Mouse (Mus musculus): ENCODE measurements around the gene Nmur1. TPM values are rescaled to one million over a fixed set of nuclear protein-coding genes. Genes with fewer than 3 reads are reported as not detected.

Nmur1 gene
- total and polyA plus RNA-seq, 3 experiments: not detected

DNA sequence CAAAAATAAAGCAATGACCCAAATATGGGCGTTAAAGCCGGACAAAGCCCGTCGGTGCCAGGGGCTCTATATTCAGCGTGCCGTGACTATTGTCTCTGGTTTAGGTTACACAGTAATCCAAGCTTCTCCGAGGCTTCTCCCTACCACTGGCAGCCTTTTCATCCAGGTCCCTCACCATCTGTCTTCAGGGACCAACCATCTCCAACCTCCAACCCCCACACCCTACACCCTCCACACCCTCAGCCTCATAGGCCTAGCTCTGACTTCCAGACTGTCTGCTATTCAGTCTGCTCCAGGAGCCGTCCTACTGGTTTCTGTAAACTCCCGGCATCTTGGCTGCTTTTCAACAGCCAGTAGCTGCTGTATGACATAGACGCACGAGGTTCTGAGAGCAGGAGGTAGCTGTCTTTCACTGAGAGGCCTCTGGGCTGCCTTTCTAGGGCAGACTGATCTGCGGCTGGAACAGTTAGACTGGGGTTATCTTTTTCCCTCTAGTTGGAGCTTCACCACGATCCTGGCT lies 9.3 kb upstream of the Nmur1 start:
- H3K27ac ChIP-seq (ENCODE audit: control insufficient read depth, low read depth, low read length): peak overlapping the region; percentile 81
- DNase-seq (ENCODE audit: low read depth, low spot score): peak; percentile 85

GRCm38 (mm10) chr1:86434439-86435201 lies 8.6 kb upstream of the Nmur1 start:
- H3K27ac ChIP-seq (ENCODE audit: control insufficient read depth, low read depth, low read length): peak overlapping the region; percentile 81
- H3K9me3 ChIP-seq (replicated peaks; ENCODE audit: insufficient read depth, low read length): no peaks in the 10 kb centered on the region
- no peak for TF ChIP-seq CTCF (IDR thresholded peaks at IDR 0.05 in 2 of 3, conservative IDR thresholded peaks at IDR 0.05 in 1 of 3; ENCODE audit: control insufficient read depth in 1 of 3, insufficient read depth in 1 of 3, low read depth in 2 of 3, low read length in 3 of 3, poor library complexity in 1 of 3, severe bottlenecking in 1 of 3)
- TF ChIP-seq ZNF384 (IDR thresholded peaks at IDR 0.05; ENCODE audit: low read depth, low read length): no peak
- no peak for TF ChIP-seq BHLHE40 (IDR thresholded peaks at IDR 0.05; ENCODE audit: borderline replicate concordance, low read depth, low read length)
- no peak for TF ChIP-seq JUND (IDR thresholded peaks at IDR 0.05; ENCODE audit: low read depth, low read length)
- TF ChIP-seq ETS1 (IDR thresholded peaks at IDR 0.05; ENCODE audit: low read depth, low read length): peak; percentile 85; the same call in 1 of the 2 replicates
- no peak for TF ChIP-seq USF2 (IDR thresholded peaks at IDR 0.05; ENCODE audit: borderline replicate concordance in 1 of 2, insufficient read depth in 1 of 2, low read depth in 1 of 2, low read length in 2 of 2)
- TF ChIP-seq CHD1 (IDR thresholded peaks at IDR 0.05; ENCODE audit: low read depth, low read length): no peak
- TF ChIP-seq POLR2AphosphoS2 (IDR thresholded peaks at IDR 0.05; ENCODE audit: low read length): no peak
- TF ChIP-seq HCFC1 (IDR thresholded peaks at IDR 0.05; ENCODE audit: low read depth, low read length): peak; percentile 60
- no peak for TF ChIP-seq RAD21 (IDR thresholded peaks at IDR 0.05; ENCODE audit: low read depth, low read length)
- TF ChIP-seq TBP (IDR thresholded peaks at IDR 0.05; ENCODE audit: low read depth, low read length): no peak
- peak; percentile 87 for TF ChIP-seq SIN3A (IDR thresholded peaks at IDR 0.05; ENCODE audit: low read length)
- TF ChIP-seq MXI1 (IDR thresholded peaks at IDR 0.05; ENCODE audit: low read depth, low read length): peak; percentile 83
- no peak for TF ChIP-seq RCOR1 (IDR thresholded peaks at IDR 0.05; ENCODE audit: low read depth, low read length)
- TF ChIP-seq NELFE (IDR thresholded peaks at IDR 0.05; ENCODE audit: low read depth, low read length): no peak
- no peak for TF ChIP-seq GATA1 (IDR thresholded peaks at IDR 0.05; ENCODE audit: low read depth, low read length)
- 0 out of 2 replicates have a peak, but pooled peaks have one; percentile 26 for TF ChIP-seq NRF1 (IDR thresholded peaks at IDR 0.05; ENCODE audit: insufficient read depth, low read depth, low read length, poor library complexity, severe bottlenecking)
- peak; percentile 88 for TF ChIP-seq ELF1 (IDR thresholded peaks at IDR 0.05; ENCODE audit: low read depth, low read length)
- no peak for TF ChIP-seq GABPA (IDR thresholded peaks at IDR 0.05; ENCODE audit: low read depth, low read length)
- TF ChIP-seq MAZ (IDR thresholded peaks at IDR 0.05; ENCODE audit: low read depth, low read length): 0 out of 2 replicates have a peak, but pooled peaks have one; percentile 11
- no peak for TF ChIP-seq MYC (IDR thresholded peaks at IDR 0.05; ENCODE audit: low read depth, low read length)
- TF ChIP-seq EP300 (IDR thresholded peaks at IDR 0.05; ENCODE audit: low read depth in 1 of 2, low read length in 2 of 2): no peak
- TF ChIP-seq UBTF (IDR thresholded peaks at IDR 0.05; ENCODE audit: borderline replicate concordance, insufficient read depth, low read depth, low read length): no peak
- no peak for TF ChIP-seq ZC3H11A (IDR thresholded peaks at IDR 0.05; ENCODE audit: low read depth, low read length)
- TF ChIP-seq TCF12 (IDR thresholded peaks at IDR 0.05; ENCODE audit: low read depth, low read length): 0 out of 2 replicates have a peak, but pooled peaks have one; percentile 20
- no peak for TF ChIP-seq MYB (IDR thresholded peaks at IDR 0.05; ENCODE audit: low read depth, low read length)
- peak; percentile 52 to 55; a peak in 3 of 4 replicates for TF ChIP-seq POLR2A (IDR thresholded peaks at IDR 0.05; ENCODE audit: control insufficient read depth in 1 of 2, insufficient read depth in 1 of 2, low read depth in 1 of 2, low read length in 2 of 2, poor library complexity in 1 of 2)
- peaks cover 0 to 46% of the 10 kb centered on the region in 2 experiments; a peak in 2 of 4 replicates for H3K36me3 ChIP-seq (ENCODE audit: control insufficient read depth in 1 of 2, insufficient read depth in 2 of 2, low read length in 2 of 2)
- H3K27me3 ChIP-seq (ENCODE audit: control insufficient read depth in 1 of 2, insufficient read depth in 2 of 2, low read length in 2 of 2): no peaks in the 10 kb centered on the region
- peak overlapping the region; percentile 85 for H3K9ac ChIP-seq (ENCODE audit: control insufficient read depth, low read depth, low read length, poor library complexity, severe bottlenecking)
- H3K4me3 ChIP-seq (ENCODE audit: control insufficient read depth in 1 of 2, insufficient read depth in 1 of 2, low read depth in 2 of 2, low read length in 2 of 2): peak overlapping the region; percentile 52 to 63
- peaks cover 2% of the 10 kb centered on the region; the same call in 1 of the 2 replicates for H3K79me2 ChIP-seq (ENCODE audit: control insufficient read depth, insufficient read depth, low read length, poor library complexity)
- H3K4me1 ChIP-seq (ENCODE audit: control insufficient read depth in 1 of 2, insufficient read depth in 2 of 2, low read length in 2 of 2): peaks cover 14 to 62% of the 10 kb centered on the region in 2 experiments
- peak; percentile 97 for DNase-seq (ENCODE audit: low read depth, low spot score)

More for the DNA sequence above, 9.3 kb upstream of the Nmur1 start:
- peaks cover 0 to 49% of the 10 kb centered on the region in 2 experiments; a peak in 2 of 4 replicates for H3K36me3 ChIP-seq (ENCODE audit: control insufficient read depth in 1 of 2, insufficient read depth in 2 of 2, low read length in 2 of 2)
- H3K4me3 ChIP-seq (ENCODE audit: control insufficient read depth in 1 of 2, insufficient read depth in 1 of 2, low read depth in 2 of 2, low read length in 2 of 2): peak overlapping the region; percentile 52 to 63; a peak in 3 of 4 replicates
- peaks cover 14 to 68% of the 10 kb centered on the region in 2 experiments for H3K4me1 ChIP-seq (ENCODE audit: control insufficient read depth in 1 of 2, insufficient read depth in 2 of 2, low read length in 2 of 2)
- no peaks in the 10 kb centered on the region for H3K9me3 ChIP-seq (replicated peaks; ENCODE audit: insufficient read depth, low read length)
- TF ChIP-seq MAX (IDR thresholded peaks at IDR 0.05; ENCODE audit: low read length): peak; percentile 36; the same call in 1 of the 2 replicates
- TF ChIP-seq MXI1 (IDR thresholded peaks at IDR 0.05; ENCODE audit: low read depth, low read length): peak; percentile 96
- TF ChIP-seq TBP (IDR thresholded peaks at IDR 0.05; ENCODE audit: low read depth, low read length): peak; percentile 59; the same call in 1 of the 2 replicates
- peak; percentile 35 for TF ChIP-seq SIN3A (IDR thresholded peaks at IDR 0.05; ENCODE audit: low read length)
- no peak for TF ChIP-seq USF2 (IDR thresholded peaks at IDR 0.05; ENCODE audit: borderline replicate concordance in 1 of 2, insufficient read depth in 1 of 2, low read depth in 1 of 2, low read length in 2 of 2)
- H3K27me3 ChIP-seq (ENCODE audit: control insufficient read depth in 1 of 2, insufficient read depth in 2 of 2, low read length in 2 of 2): no peaks in the 10 kb centered on the region
- peaks cover 2% of the 10 kb centered on the region; the same call in 1 of the 2 replicates for H3K79me2 ChIP-seq (ENCODE audit: control insufficient read depth, insufficient read depth, low read length, poor library complexity)
- H3K9ac ChIP-seq (ENCODE audit: control insufficient read depth, low read depth, low read length, poor library complexity, severe bottlenecking): peak overlapping the region; percentile 85
